Mouse (Mus musculus) urinary bladder, postnatal 14 days (tissue): Measurements from ENCODE around the gene Hdac5.

Source experiments
- DNase-seq: peaks from one replicate; pipeline ENCODE4 v3.0.0; 2021; ENCODE audit warnings: low spot score

Hdac5 gene

GRCm38 (mm10) chr11:102236022-102236421, 6.1 kb upstream of the Hdac5 start:
- no peak for DNase-seq

- DNase-seq, result no peak
Observed at GRCm38 (mm10) chr11:102229331-102229953, 524 bp downstream of the Hdac5 start.

GRCm38 (mm10) chr11:102228646-102229268, 1.2 kb downstream of the Hdac5 start:
- no peak for DNase-seq

- no peak for DNase-seq
Observed at GRCm38 (mm10) chr11:102228191-102228545, 1.8 kb downstream of the Hdac5 start.

- no peak for DNase-seq
Observed at GRCm38 (mm10) chr11:102227270-102228190, 2.4 kb downstream of the Hdac5 start.

DNA sequence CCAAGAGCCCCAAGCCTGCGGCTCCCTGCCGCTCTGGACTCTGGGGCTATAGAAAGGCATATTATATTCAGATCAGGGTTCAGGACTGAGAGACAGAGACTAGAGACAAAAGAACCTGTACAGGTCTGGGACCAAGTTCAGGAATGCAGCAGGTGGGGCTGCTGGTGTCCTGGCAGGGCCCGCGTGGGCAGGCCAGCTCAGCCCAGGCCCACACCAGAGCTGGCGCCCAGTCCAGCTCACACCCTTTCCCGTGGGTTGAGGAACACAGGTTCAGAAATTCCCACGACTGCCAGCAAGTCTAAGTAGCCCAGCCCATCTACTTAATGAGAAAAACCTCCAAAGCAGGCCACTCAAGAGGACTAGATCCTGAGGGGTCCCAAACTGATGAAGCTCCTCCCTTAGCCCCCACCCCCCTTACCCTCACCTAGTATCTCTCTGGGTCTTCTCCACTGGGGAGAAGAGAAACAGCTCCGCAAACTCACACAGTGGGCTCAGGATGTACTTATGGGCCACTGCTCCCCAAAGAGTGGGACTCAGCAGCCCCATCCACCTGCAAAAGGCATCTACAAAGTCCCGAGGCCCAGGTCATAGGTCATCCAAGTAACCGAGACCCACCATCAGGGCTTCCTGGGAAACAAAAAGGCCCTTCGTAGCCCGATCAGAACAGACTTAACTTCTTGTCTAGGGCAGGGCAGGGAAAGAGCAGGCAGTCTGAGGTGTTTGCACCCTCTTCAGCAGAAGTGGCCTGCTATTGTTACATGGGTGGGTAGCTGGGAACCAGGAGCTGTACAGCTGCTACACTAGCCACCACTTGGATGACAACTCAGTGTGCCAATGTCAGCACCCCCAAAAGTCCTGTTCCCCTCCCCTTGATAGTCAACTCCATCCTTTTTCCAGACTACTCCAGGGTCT, 3.6 kb downstream of the Hdac5 start:
- DNase-seq, result no peak

- no peak for DNase-seq
Observed at GRCm38 (mm10) chr11:102225221-102225620, 4.7 kb downstream of the Hdac5 start.

DNA sequence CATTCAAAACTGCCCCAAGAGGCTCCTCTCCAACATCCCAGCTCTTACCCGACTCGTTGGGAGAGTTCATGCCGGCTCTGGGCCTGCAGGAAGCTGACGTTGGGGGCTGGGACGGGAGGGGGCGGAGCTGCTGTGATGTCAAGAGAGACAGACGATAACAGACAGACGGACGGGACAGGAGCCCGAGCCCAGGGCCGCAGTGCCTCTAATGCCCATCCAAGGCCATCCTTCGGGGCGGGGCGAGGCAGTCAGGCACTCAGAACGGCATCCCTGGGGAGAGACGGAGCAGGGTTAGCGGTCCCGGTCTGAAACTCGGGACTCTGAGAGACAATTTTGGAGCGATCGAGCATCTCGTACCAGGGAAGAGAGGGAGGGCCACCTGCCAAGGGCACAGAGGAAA, 5.3 kb downstream of the Hdac5 start:
- DNase-seq, result no peak

DNA sequence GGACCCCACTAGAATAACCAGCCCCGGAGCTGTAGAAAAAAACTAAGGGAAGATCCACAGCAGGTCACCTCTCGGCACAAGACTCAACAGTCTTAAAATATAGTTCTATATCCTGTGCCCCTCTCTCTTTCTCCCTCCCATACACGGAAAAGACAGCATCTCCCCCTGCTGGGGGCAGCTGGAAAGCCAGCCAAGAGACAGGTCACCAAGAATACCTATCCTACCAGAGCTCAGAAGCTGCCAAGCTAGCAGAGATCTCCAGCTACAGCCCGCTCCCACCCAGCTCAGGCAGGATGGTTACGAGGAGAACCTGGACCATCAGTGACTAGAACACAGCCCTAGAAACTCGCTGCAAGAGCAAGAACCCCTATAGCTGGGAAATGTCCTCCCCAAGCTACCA, 6.8 kb downstream of the Hdac5 start:
- no peak for DNase-seq

GRCm38 (mm10) chr11:102221954-102222351, 8.0 kb downstream of the Hdac5 start:
- DNase-seq, result no peak

DNA sequence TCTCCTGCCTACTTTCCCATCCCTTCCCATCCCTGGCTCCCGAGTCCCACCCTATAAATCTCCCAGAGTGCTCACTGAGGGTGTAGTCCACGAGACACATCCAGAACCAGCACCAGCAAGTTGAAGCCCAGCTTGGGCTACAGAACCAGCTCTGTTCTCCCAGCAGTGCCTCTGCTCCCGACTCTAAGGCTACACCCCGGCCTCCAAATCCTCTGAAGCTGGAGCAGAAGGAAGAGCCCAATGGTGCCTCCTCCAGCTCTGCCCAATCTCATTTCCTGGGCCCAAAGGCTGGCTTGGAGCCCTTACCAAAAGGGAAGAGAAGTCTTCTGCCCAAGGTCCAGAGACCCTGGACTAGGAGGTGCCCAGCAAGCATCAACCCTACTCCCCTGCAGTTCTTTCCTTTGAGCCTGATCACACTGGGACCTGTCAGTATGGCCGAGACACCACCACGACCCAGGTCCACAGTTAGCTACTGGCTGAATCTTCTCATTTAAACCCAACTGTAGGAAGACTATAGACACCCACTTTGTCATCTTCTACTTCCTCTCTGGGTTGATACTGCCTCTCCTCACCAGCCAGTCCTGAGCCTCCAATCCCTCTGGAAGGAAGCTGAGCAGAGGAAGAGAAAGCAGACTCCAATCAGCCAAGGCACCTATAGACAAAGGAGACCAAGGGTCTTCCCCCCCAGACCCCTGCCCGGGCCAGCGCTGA, 8.6 kb downstream of the Hdac5 start:
- no peak for DNase-seq

DNA sequence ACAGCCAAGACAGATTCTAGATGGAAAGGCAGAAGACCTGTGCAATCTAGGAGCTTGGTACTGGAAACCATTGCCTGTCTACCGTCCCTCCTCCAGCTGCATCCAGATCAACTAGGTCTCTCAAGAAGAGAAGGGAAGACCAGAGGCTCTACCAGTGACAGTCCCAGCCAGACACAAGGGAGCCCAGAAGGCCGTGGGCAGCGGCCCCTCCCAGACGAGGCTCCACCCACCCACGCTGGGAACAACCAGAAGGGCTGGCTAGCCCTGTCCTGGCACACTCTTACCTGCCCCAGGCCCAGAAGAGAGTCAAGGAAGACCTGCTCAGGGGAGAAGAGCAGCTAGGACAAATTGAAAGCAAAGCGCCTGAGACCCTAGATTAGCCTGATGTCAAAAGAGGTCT, 9.5 kb downstream of the Hdac5 start:
- DNase-seq, result no peak

GRCm38 (mm10) chr11:102219994-102220346, 10.0 kb downstream of the Hdac5 start:
- DNase-seq, result no peak

GRCm38 (mm10) chr11:102219247-102219993, 10.5 kb downstream of the Hdac5 start:
- no peak for DNase-seq

DNA sequence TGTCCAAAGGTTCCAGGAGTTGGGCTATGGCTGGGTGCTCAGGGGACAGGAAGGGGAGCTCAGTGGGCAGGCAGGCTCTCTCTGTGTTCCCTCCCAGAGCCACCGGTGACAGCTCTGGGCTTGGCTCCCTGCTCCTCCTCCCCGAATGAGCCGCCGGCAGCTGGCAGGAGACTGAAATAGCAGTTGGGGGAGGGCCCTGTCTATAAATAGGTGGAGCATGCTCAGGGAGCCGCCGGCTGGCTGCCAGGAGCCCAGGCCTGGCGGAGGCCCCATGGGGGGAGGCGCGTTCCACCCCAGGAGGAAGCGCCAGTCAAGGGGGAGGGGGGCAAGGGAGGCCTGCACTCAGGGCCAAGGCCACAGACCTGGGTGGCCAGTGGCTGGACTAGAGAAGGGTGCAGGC, 11.2 kb downstream of the Hdac5 start:
- peak; percentile 95 for DNase-seq

DNA sequence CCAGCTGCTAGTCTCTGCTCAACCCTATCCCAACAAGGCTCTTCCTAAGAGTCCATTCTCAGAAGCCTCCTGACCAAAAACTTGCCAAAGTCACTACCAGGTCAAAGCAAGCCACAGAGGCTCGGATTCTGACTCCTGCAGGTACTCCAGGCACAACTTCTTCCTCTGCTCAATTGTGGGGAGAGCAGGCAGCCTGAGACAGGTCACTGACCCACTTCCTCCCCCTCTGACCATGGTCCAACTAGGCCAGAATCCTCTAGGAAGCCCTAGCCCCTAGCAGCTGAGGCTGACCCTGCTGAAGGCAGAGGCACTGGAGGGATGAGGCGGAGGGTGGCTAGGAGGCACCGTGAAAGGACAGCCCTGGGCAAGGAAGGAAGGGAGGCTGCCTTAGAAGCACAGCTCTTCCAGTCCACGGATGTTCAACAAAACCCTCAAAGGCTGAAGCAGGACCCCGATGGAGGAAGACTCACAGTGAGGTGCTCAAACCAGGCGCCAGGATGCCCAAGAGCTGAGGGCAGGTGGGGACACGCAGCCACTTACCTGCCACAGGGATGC, 12.0 kb downstream of the Hdac5 start:
- no peak for DNase-seq

DNA sequence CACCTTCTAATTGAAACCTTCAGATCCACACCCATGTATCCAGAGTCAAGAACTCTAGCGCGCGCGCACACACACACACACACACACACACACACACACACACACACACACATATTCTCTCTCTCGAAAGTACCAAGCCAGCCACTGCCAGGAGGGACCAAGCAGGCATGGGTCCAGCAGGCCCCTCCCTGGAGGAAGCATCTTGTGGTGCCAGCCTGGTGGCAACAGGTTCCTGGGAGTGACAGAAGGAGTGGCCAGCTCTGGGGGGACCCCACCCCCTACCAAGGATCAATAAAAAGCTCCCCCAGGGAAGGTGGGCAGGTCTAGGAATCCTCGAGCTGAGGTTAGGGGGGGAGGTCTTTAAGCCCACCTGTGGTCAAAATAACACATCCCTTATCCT, 12.6 kb downstream of the Hdac5 start:
- DNase-seq, result no peak

GRCm38 (mm10) chr11:102216886-102217240, 13.1 kb downstream of the Hdac5 start:
- DNase-seq, result no peak

- peak; percentile 63 for DNase-seq
Observed at GRCm38 (mm10) chr11:102216056-102216885, 13.7 kb downstream of the Hdac5 start.

- no peak for DNase-seq
Observed at GRCm38 (mm10) chr11:102215511-102215910, 14.5 kb downstream of the Hdac5 start.
